Comparison of ENCODE assay signal across 33 mouse cellular contexts in genomic region chr2:158276878-158277277, GRCm38 (mm10). TPM values are rescaled to one million over a fixed set of nuclear protein-coding genes. Genes with fewer than 3 reads are reported as not detected.
A peak's percentile ranks its signal among the peaks of the same experiment; 100 is the strongest.
DNase-seq lines count a peak whose midpoint lies in the region; ATAC-seq and TF ChIP-seq lines count a peak whose summit lies in the region.
"Had no signal": no experiment of that assay in that cellular context is flagged by ENCODE, and none has a peak within 500 bp of the region (broad histone marks: within the 10 kb centered on the region; RNA-seq: fewer than 3 reads in every experiment).

No protein-coding gene starts in this region.

- H3K9me3 ChIP-seq in lung, postnatal 0 days (ENCODE audit: low read length): no peaks in the 10 kb centered on the region
- H3K9me3 ChIP-seq in MEL (replicated peaks; ENCODE audit: insufficient read depth, low read length): no peaks in the 10 kb centered on the region
- H3K9me3 ChIP-seq: embryonic facial prominence, embryonic 12.5 days; embryonic facial prominence, embryonic 15.5 days; heart, embryonic 12.5 days; heart, embryonic 15.5 days; hindbrain, embryonic 15.5 days had no signal

- no peaks in the 10 kb centered on the region for H3K79me3 ChIP-seq in C2C12 (ENCODE audit: low read depth)

- TF ChIP-seq EP300 in lung, postnatal 0 days (IDR thresholded peaks at IDR 0.05): no peak
- TF ChIP-seq EP300 in MEL (IDR thresholded peaks at IDR 0.05; ENCODE audit: low read depth in 1 of 2, low read length in 2 of 2): no peak

- H3K4me3 ChIP-seq in kidney, adult 2 months (ENCODE audit: insufficient read depth, low read depth, low read length): no peak overlapping the region
- H3K4me3 ChIP-seq in lung, postnatal 0 days (ENCODE audit: low read depth, low read length): no peak overlapping the region
- no peak overlapping the region for H3K4me3 ChIP-seq in lung, adult 2 months (replicated peaks; ENCODE audit: extremely low read depth, low read depth, low read length)
- H3K4me3 ChIP-seq in C2C12 (ENCODE audit: insufficient read depth, poor library complexity, severe bottlenecking) (no peak overlapping the region), MEL (ENCODE audit: control insufficient read depth in 1 of 2, insufficient read depth in 1 of 2, low read depth in 2 of 2, low read length in 2 of 2) (no peak overlapping the region)
- H3K4me3 ChIP-seq: embryonic facial prominence, embryonic 12.5 days; embryonic facial prominence, embryonic 15.5 days; gastrocnemius, adult 2 months; heart, embryonic 12.5 days; heart, embryonic 15.5 days; hindbrain, embryonic 15.5 days had no signal

- H3K36me3 ChIP-seq in kidney, adult 2 months (ENCODE audit: control insufficient read depth, insufficient read depth, low read length): no peaks in the 10 kb centered on the region
- H3K36me3 ChIP-seq in lung, postnatal 0 days (ENCODE audit: insufficient read depth, low read length): no peaks in the 10 kb centered on the region
- H3K36me3 ChIP-seq in C2C12 (ENCODE audit: control insufficient read depth, insufficient read depth) (no peaks in the 10 kb centered on the region), MEL (ENCODE audit: control insufficient read depth in 1 of 2, insufficient read depth in 2 of 2, low read length in 2 of 2) (no peaks in the 10 kb centered on the region)
- H3K36me3 ChIP-seq: embryonic facial prominence, embryonic 12.5 days; embryonic facial prominence, embryonic 15.5 days; heart, embryonic 12.5 days; heart, embryonic 15.5 days; hindbrain, embryonic 15.5 days had no signal

- TF ChIP-seq CTCF in kidney, adult 2 months (conservative IDR thresholded peaks at IDR 0.05; ENCODE audit: insufficient read depth, insufficient read length, low read depth, low read length): no peak
- TF ChIP-seq CTCF in lung, postnatal 0 days (IDR thresholded peaks at IDR 0.05): no peak
- no peak for TF ChIP-seq CTCF in lung, adult 2 months (IDR thresholded peaks at IDR 0.05; ENCODE audit: insufficient read depth, low read length)
- TF ChIP-seq CTCF in C2C12 (IDR thresholded peaks at IDR 0.05; ENCODE audit: control insufficient read depth, insufficient read depth, insufficient read length) (no peak), MEL (IDR thresholded peaks at IDR 0.05 in 2 of 3, conservative IDR thresholded peaks at IDR 0.05 in 1 of 3; ENCODE audit: control insufficient read depth in 1 of 3, insufficient read depth in 1 of 3, low read depth in 2 of 3, low read length in 3 of 3, poor library complexity in 1 of 3, severe bottlenecking in 1 of 3) (no peak)

- no peak for TF ChIP-seq POLR2A in kidney, adult 2 months (IDR thresholded peaks at IDR 0.05; ENCODE audit: low read depth, low read length)
- TF ChIP-seq POLR2A in lung, adult 2 months (IDR thresholded peaks at IDR 0.05; ENCODE audit: borderline replicate concordance, extremely low read depth, low read depth, low read length): no peak
- TF ChIP-seq POLR2A in MEL (IDR thresholded peaks at IDR 0.05; ENCODE audit: control insufficient read depth in 1 of 2, insufficient read depth in 1 of 2, low read depth in 1 of 2, low read length in 2 of 2, poor library complexity in 1 of 2): no peak

- no peaks in the 10 kb centered on the region for H3K4me1 ChIP-seq in kidney, adult 2 months (ENCODE audit: control insufficient read depth, insufficient read depth, low read length)
- H3K4me1 ChIP-seq in lung, postnatal 0 days (ENCODE audit: insufficient read depth, low read depth, low read length): no peaks in the 10 kb centered on the region
- no peaks in the 10 kb centered on the region for H3K4me1 ChIP-seq in lung, adult 2 months (ENCODE audit: control insufficient read depth, insufficient read depth, low read length)
- H3K4me1 ChIP-seq in MEL (ENCODE audit: control insufficient read depth in 1 of 2, insufficient read depth in 2 of 2, low read length in 2 of 2): no peaks in the 10 kb centered on the region
- H3K4me1 ChIP-seq: heart, embryonic 15.5 days; hindbrain, embryonic 15.5 days had no signal

- DNase-seq in kidney, adult 2 months: peak; percentile 17
- no peak for DNase-seq in kidney, postnatal 14 days
- DNase-seq in lung, postnatal 0 days (ENCODE audit: low spot score): no peak
- no peak for DNase-seq in lung, adult 2 months
- no peak for DNase-seq in MEL (ENCODE audit: low read depth, low spot score)
- no peak for DNase-seq in spleen, postnatal 14 days (ENCODE audit: low spot score in 2 of 2)
- DNase-seq: B cell, adult 2 months; cerebellum, adult 18-20 months; cerebellum, adult 9-11 months; cerebellum, postnatal 25 days; forebrain, postnatal 0 days; gastrocnemius, adult 2 months; gastrocnemius, postnatal 14 days; heart, adult 18-20 months; heart, postnatal 10 days; heart, postnatal 4 days had no signal

- no peaks in the 10 kb centered on the region for H3K79me2 ChIP-seq in C2C12 (ENCODE audit: control insufficient read depth, insufficient read depth)
- no peaks in the 10 kb centered on the region for H3K79me2 ChIP-seq in MEL (ENCODE audit: control insufficient read depth, insufficient read depth, low read length, poor library complexity)

- no peak overlapping the region for H3ac ChIP-seq in C2C12 (ENCODE audit: control insufficient read depth, insufficient read length, low read depth)

- no peaks in the 10 kb centered on the region for H3K27me3 ChIP-seq in kidney, adult 2 months (replicated peaks; ENCODE audit: control insufficient read depth, insufficient read depth, low read length)
- no peaks in the 10 kb centered on the region for H3K27me3 ChIP-seq in lung, postnatal 0 days (replicated peaks; ENCODE audit: insufficient read depth, low read length)
- H3K27me3 ChIP-seq in C2C12 (ENCODE audit: control insufficient read depth, insufficient read depth, insufficient read length) (no peaks in the 10 kb centered on the region), MEL (ENCODE audit: control insufficient read depth in 1 of 2, insufficient read depth in 2 of 2, low read length in 2 of 2) (no peaks in the 10 kb centered on the region)
- H3K27me3 ChIP-seq: embryonic facial prominence, embryonic 12.5 days; embryonic facial prominence, embryonic 15.5 days; hindbrain, embryonic 15.5 days; Patski had no signal

- no peak overlapping the region for H3K9ac ChIP-seq in lung, postnatal 0 days (replicated peaks; ENCODE audit: low read depth)
- no peak overlapping the region for H3K9ac ChIP-seq in MEL (ENCODE audit: control insufficient read depth, low read depth, low read length, poor library complexity, severe bottlenecking)
- H3K9ac ChIP-seq: embryonic facial prominence, embryonic 12.5 days; embryonic facial prominence, embryonic 15.5 days; forebrain, postnatal 0 days; heart, embryonic 12.5 days; heart, embryonic 15.5 days; hindbrain, embryonic 15.5 days had no signal

- H3K4me2 ChIP-seq in lung, postnatal 0 days (replicated peaks; ENCODE audit: low read depth, low read length): no peak overlapping the region
- H3K4me2 ChIP-seq: embryonic facial prominence, embryonic 12.5 days; embryonic facial prominence, embryonic 15.5 days; heart, embryonic 12.5 days; heart, embryonic 15.5 days; hindbrain, embryonic 15.5 days had no signal

- H3K27ac ChIP-seq in kidney, adult 2 months (ENCODE audit: insufficient read depth, low read depth, low read length): no peak overlapping the region
- H3K27ac ChIP-seq in lung, postnatal 0 days (ENCODE audit: low read length): no peak overlapping the region
- H3K27ac ChIP-seq in MEL (ENCODE audit: control insufficient read depth, low read depth, low read length): no peak overlapping the region
- H3K27ac ChIP-seq: embryonic facial prominence, embryonic 12.5 days; embryonic facial prominence, embryonic 15.5 days; gastrocnemius, adult 2 months; heart, embryonic 15.5 days; hindbrain, embryonic 15.5 days had no signal

- 77% methylated on average over 4 of the region's 4 CpGs for WGBS in kidney, adult 2 months
- WGBS in lung, postnatal 0 days: 63% methylated on average over 4 of the region's 4 CpGs
- 61% methylated on average over 4 of the region's 4 CpGs for WGBS in lung, adult 2 months

- TF ChIP-seq RAD21 in MEL (IDR thresholded peaks at IDR 0.05; ENCODE audit: low read depth, low read length): no peak

- peak; percentile 17; the same call in 1 of the 2 replicates for ATAC-seq in lung, postnatal 0 days
- ATAC-seq: CD4-positive, CD25-positive, alpha-beta regulatory T cell, adult 4 months; forebrain, embryonic 14.5 days; forebrain, postnatal 0 days; Patski had no signal

TF ChIP-seq in C2C12, 6 proteins besides CTCF, POLR2A, EP300 and RAD21:
- peak; percentile 63 for TF ChIP-seq USF1 (IDR thresholded peaks at IDR 0.05; ENCODE audit: low read depth)
- TF ChIP-seq FOSL1 (IDR thresholded peaks at IDR 0.05; ENCODE audit: insufficient read depth, low read length, poor library complexity, severe bottlenecking): no peak

TF ChIP-seq in MEL, 35 proteins besides CTCF, POLR2A, EP300 and RAD21:
- no peak for TF ChIP-seq MYC (IDR thresholded peaks at IDR 0.05; ENCODE audit: low read depth, low read length)
- no peak for TF ChIP-seq GATA1 (IDR thresholded peaks at IDR 0.05; ENCODE audit: low read depth, low read length)
- TF ChIP-seq USF1 (IDR thresholded peaks at IDR 0.05; ENCODE audit: low read depth, low read length): 0 out of 2 replicates have a peak, but pooled peaks have one; percentile 15
- TF ChIP-seq NRF1 (IDR thresholded peaks at IDR 0.05; ENCODE audit: insufficient read depth, low read depth, low read length, poor library complexity, severe bottlenecking): no peak
TF ChIP-seq in MEL: peak in this region for 1.

RNA-seq across cellular contexts. Expression of gene Bpi, which starts 19.0 kb away (rescaled TPM):
- 0.06 and 0.07 TPM in 2 replicates for polyA plus RNA-seq in kidney, adult 2 months (2012; rRNA removed)
- not detected in 2 replicates for polyA plus RNA-seq in lung, postnatal 0 days (2015; fragmentation: Nextera tagmentation; extraction: Ambion mirVana)
- not detected in 2 replicates for polyA plus RNA-seq in lung, adult 2 months (2012; rRNA removed)
- polyA plus RNA-seq in C2C12 (2012; fragmentation: generic; extraction: Trizol) (not detected), MEL (2012; ENCODE audit: insufficient read depth in 1 of 2, insufficient read length in 2 of 2, low read depth in 1 of 2, low replicate concordance in 2 of 2, missing spikeins in 1 of 2) (under 1 TPM in 1 of 2 experiments, not detected in 1; 0.10 TPM)
- total RNA-seq in MEL (2012; rRNA removed): not detected in 2 replicates
- total RNA-seq: adrenal gland, adult 18-20 months; adrenal gland, postnatal 10 days; adrenal gland, postnatal 36 days; common myeloid progenitor, adult 5-6 weeks; forebrain, postnatal 0 days; gastrocnemius, adult 2 months; gastrocnemius, postnatal 14 days; gastrocnemius, postnatal 4 days; heart, adult 18-20 months; heart, postnatal 10 days; heart, postnatal 4 days had no signal
- polyA plus RNA-seq: CD4-positive, CD25-positive, alpha-beta regulatory T cell, adult 4 months; embryonic facial prominence, embryonic 12.5 days; embryonic facial prominence, embryonic 15.5 days; forebrain, embryonic 11.5 days; forebrain, embryonic 14.5 days; forebrain, postnatal 0 days; frontal cortex, adult 2 months; heart, embryonic 12.5 days; heart, embryonic 15.5 days; hindbrain, embryonic 11.5 days; hindbrain, embryonic 15.5 days had no signal

RNA-seq across cellular contexts. Expression of gene Lbp, which starts 29.4 kb away (rescaled TPM):
- polyA plus RNA-seq in kidney, adult 2 months (2012; rRNA removed): 19.8 and 27.2 TPM in 2 replicates
- 42.1 and 56.8 TPM in 2 replicates for polyA plus RNA-seq in lung, postnatal 0 days (2015; fragmentation: Nextera tagmentation; extraction: Ambion mirVana)
- polyA plus RNA-seq in lung, adult 2 months (2012; rRNA removed): 95.4 and 110 TPM in 2 replicates
- polyA plus RNA-seq in C2C12 (2012; fragmentation: generic; extraction: Trizol): not detected
- total RNA-seq in MEL (2012; rRNA removed): not detected in 2 replicates
- polyA plus RNA-seq in MEL (2012; ENCODE audit: insufficient read depth in 1 of 2, insufficient read length in 2 of 2, low read depth in 1 of 2, low replicate concordance in 2 of 2, missing spikeins in 1 of 2): not detected

RNA-seq across cellular contexts. Expression of gene D630003M21Rik, which starts 47.9 kb away (rescaled TPM):
- polyA plus RNA-seq in kidney, adult 2 months (2012; rRNA removed): 2.0 and 2.5 TPM in 2 replicates
- 0.85 and 0.87 TPM in 2 replicates for polyA plus RNA-seq in lung, postnatal 0 days (2015; fragmentation: Nextera tagmentation; extraction: Ambion mirVana)
- polyA plus RNA-seq in lung, adult 2 months (2012; rRNA removed): 1.9 and 2.0 TPM in 2 replicates
- polyA plus RNA-seq in C2C12 (2012; fragmentation: generic; extraction: Trizol) (0.01 TPM), MEL (2012; ENCODE audit: insufficient read depth in 1 of 2, insufficient read length in 2 of 2, low read depth in 1 of 2, low replicate concordance in 2 of 2, missing spikeins in 1 of 2) (under 1 TPM in 1 of 2 experiments, not detected in 1; 0.10 TPM)
- not detected in 2 replicates for total RNA-seq in MEL (2012; rRNA removed)
- total RNA-seq: common myeloid progenitor, adult 5-6 weeks had no signal
- polyA plus RNA-seq: CD4-positive, CD25-positive, alpha-beta regulatory T cell, adult 4 months had no signal

Comparison
In these comparisons a context has a peak if more than half of its experiments do, and no peak if none do; other contexts are left out.
1. RNA of gene Lbp, which starts 29.4 kb away (polyA plus RNA-seq): 95.4 to 110 TPM in lung, adult 2 months, 42.1 to 56.8 TPM in lung, postnatal 0 days and 19.8 to 27.2 TPM in kidney, adult 2 months; not detected in MEL and not detected in C2C12 (single experiment); every median in the first group is over 10 times any median in the second.